Mouse (Mus musculus) neural tube, embryonic 10.5 days (tissue): Measurements from ENCODE around the gene Rdh13.

ENCODE experiments used
- DNase-seq: peaks from one replicate; pipeline ENCODE4 v3.0.0-alpha.2; 2017; ENCODE audit warnings: low spot score; ENCODE audit errors: extremely low spot score

Gene Rdh13

GRCm38 (mm10) chr7:4445216-4445791 is at the start of gene Rdh13:
TSS of gene Rdh13 (minus strand) at chr7:4445649.
- peak; percentile 87 for DNase-seq

GRCm38 (mm10) chr7:4493991-4494390 is 48.5 kb upstream of the Rdh13 start:
- DNase-seq: no peak

GRCm38 (mm10) chr7:4492284-4493224 is 47.1 kb upstream of the Rdh13 start:
- DNase-seq: no peak

- no peak for DNase-seq
Measured at GRCm38 (mm10) chr7:4491308-4491707, 45.9 kb upstream of the Rdh13 start.

GRCm38 (mm10) chr7:4482281-4482680 is 36.8 kb upstream of the Rdh13 start:
- no peak for DNase-seq

- peak; percentile 54 for DNase-seq
Measured at GRCm38 (mm10) chr7:4479674-4480073, 34.2 kb upstream of the Rdh13 start.

GRCm38 (mm10) chr7:4478796-4479291 is 33.4 kb upstream of the Rdh13 start:
- DNase-seq: no peak

GRCm38 (mm10) chr7:4478021-4478795 is 32.8 kb upstream of the Rdh13 start:
- peak; percentile 84 for DNase-seq

GRCm38 (mm10) chr7:4473940-4474339 is 28.5 kb upstream of the Rdh13 start:
- DNase-seq: no peak

- DNase-seq: peak; percentile 81
Measured at GRCm38 (mm10) chr7:4471179-4471555, 25.7 kb upstream of the Rdh13 start.

- DNase-seq: peak; percentile 69
Measured at GRCm38 (mm10) chr7:4470275-4471178, 25.1 kb upstream of the Rdh13 start.

GRCm38 (mm10) chr7:4467801-4468200 is 22.4 kb upstream of the Rdh13 start:
- DNase-seq: no peak

GRCm38 (mm10) chr7:4464194-4464824 is 18.9 kb upstream of the Rdh13 start:
- DNase-seq: no peak

- no peak for DNase-seq
Measured at GRCm38 (mm10) chr7:4460576-4461434, 15.4 kb upstream of the Rdh13 start, which contains the start of gene Eps8l1. TSS of gene Eps8l1 (plus strand) at chr7:4460674.

GRCm38 (mm10) chr7:4452644-4453043 is 7.2 kb upstream of the Rdh13 start:
- DNase-seq: no peak

GRCm38 (mm10) chr7:4449211-4449610 is 3.8 kb upstream of the Rdh13 start:
- no peak for DNase-seq

- DNase-seq: no peak
Measured at GRCm38 (mm10) chr7:4448439-4448838, 3.0 kb upstream of the Rdh13 start.

- DNase-seq: no peak
Measured at GRCm38 (mm10) chr7:4447138-4447537, 1.7 kb upstream of the Rdh13 start.

GRCm38 (mm10) chr7:4440549-4440948 is 4.9 kb downstream of the Rdh13 start:
- no peak for DNase-seq
